Mouse (Mus musculus) frontal cortex, postnatal 10 days (tissue): ENCODE results near the gene Olfr120.
"Not testable (repeated sequence)": the region's sequence is repeated elsewhere in the genome, so short reads cannot be mapped to it uniquely, and the experiment has no call there.

Experiments used
- DNase-seq, 2 experiments: peaks; one replicate each; pipeline ENCODE4 v3.0.0; 2022; ENCODE audit warnings: low spot score in 2 of 2, mixed read lengths in 1 of 2

The Olfr120 gene

GRCm38 (mm10) chr17:37721508-37721907 is at the start of gene Olfr120:
TSS of gene Olfr120 (plus strand) at chr17:37721808.
- no peak for DNase-seq

DNA sequence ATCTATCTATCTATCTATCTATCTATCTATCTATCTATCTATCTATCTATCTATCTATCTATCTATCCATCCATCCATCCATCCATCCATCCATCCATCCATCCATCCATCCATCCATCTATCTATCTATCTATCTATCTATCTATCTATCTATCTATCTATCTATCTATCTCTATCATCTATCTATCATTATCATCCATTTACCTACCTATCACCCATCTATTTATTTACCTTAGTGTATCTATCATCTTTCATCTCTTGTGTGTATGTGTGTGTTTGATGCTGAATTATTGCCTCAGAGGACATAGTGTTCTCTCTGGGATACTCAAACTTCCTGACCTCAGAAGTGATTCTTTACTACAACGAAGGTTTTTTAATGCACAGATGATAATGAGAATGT is 25.3 kb upstream of the Olfr120 start, which contains the start of gene Olfr119:
Gene Olfr119 (plus strand): TSS at position 301 of the 400 bp plus-strand sequence.
- DNase-seq = not testable (repeated sequence)

DNA sequence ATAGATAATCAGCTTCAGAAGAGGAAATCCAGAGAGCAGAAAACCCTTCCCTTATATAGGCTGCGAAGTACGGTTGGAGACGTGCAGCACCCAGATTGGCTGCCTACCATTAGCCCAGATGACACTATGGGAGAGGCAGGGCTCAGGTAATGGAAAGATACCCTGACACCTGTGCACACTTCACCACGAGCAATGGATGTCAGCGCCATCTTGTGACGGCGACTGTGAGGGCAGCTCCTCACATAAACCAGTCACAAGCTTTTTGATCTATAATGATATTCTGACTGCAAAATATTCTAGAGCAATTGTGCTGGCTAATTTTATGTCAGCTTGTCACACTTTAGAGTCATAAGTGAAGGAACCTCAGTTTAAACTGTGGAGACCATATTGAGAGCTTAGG is 16.5 kb downstream of the Olfr120 start:
- no peak for DNase-seq

DNA sequence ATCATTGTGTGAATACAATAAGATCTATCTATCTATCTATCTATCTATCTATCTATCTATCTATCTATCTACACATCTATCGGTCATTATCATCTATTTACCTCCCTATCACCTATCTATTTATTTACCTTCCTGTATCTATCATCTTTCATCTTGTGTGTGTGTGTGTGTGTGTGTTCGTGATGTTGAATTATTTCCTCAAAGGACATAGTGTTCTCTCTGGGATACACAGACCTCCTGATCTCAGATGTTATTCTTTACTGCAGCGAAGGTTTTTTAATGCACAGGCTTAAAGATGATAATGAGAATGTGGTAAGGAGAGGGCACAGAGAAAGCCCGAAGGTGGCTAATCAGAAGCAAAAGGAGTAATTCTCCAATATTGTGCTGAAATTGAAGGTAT is 46.7 kb downstream of the Olfr120 start, which contains the start of gene Olfr122:
Gene Olfr122 (plus strand): TSS at position 301 of the 400 bp plus-strand sequence.
- DNase-seq = no peak
